In the genomic region with DNA sequence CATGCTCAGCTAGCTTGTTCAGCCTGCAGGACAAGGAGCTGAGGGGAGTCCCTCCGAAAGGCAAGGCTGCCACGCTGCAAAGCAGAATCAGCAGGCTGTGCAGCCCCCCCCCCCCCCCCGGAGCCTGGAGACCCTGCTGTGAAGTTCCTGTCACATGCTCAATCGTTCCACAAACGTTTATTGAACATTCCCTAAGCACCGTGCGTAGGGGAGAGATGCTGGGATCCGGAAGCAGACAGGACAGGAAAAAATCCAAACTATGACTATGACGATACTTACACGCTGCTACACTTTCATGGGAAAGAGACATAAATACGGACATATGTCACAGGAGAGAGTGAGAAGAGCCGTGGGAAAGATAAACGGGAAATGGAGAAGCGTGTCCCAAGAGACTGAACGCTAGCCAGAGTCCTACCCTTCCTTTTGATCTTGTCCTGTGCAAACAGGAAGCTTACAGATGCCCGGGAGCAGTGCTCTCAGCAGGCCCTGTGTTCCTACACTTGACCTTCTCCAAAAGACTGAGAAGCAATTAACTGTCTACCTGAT, we compare ENCODE assay signal across 9 mouse cellular contexts. TPM values are rescaled to one million over a fixed set of nuclear protein-coding genes. Genes with fewer than 3 reads are reported as not detected.
A peak's percentile ranks its signal among the peaks of the same experiment; 100 is the strongest.
DNase-seq lines count a peak whose midpoint lies in the region; ATAC-seq lines count a peak whose summit lies in the region.
"Had no signal": no experiment of that assay in that cellular context is flagged by ENCODE, and none has a peak within 500 bp of the region (broad histone marks: within the 10 kb centered on the region; RNA-seq: fewer than 3 reads in every experiment).

No protein-coding gene starts in this region.

- peak overlapping the region; percentile 30; the same call in 1 of the 2 replicates for H3K9ac ChIP-seq in lung, embryonic 16.5 days (ENCODE audit: low read length)

- H3K9me3 ChIP-seq in lung, embryonic 16.5 days (ENCODE audit: control insufficient read depth, low read length) = no peaks in the 10 kb centered on the region
- no peaks in the 10 kb centered on the region for H3K9me3 ChIP-seq in hindbrain, embryonic 10.5 days

- H3K36me3 ChIP-seq in lung, embryonic 16.5 days (ENCODE audit: control insufficient read depth, insufficient read depth, low read length) = no peaks in the 10 kb centered on the region
- no peaks in the 10 kb centered on the region for H3K36me3 ChIP-seq in hindbrain, embryonic 10.5 days

- peaks cover 17% of the 10 kb centered on the region; the same call in 1 of the 2 replicates for H3K4me1 ChIP-seq in lung, embryonic 16.5 days (replicated peaks; ENCODE audit: control insufficient read depth, insufficient read depth, low read length)
- H3K4me1 ChIP-seq in hindbrain, embryonic 10.5 days (replicated peaks) = peaks cover 70% of the 10 kb centered on the region

- peak overlapping the region; percentile 41 for H3K27ac ChIP-seq in lung, embryonic 16.5 days (ENCODE audit: low read length)
- H3K27ac ChIP-seq in hindbrain, embryonic 10.5 days = peak overlapping the region; percentile 76

- peak overlapping the region; percentile 23 for H3K4me3 ChIP-seq in lung, embryonic 16.5 days (ENCODE audit: low read length)
- H3K4me3 ChIP-seq in hindbrain, embryonic 10.5 days = peak overlapping the region; percentile 39

- no peaks in the 10 kb centered on the region for H3K27me3 ChIP-seq in lung, embryonic 16.5 days (ENCODE audit: control insufficient read depth, insufficient read depth, low read depth, low read length)
- H3K27me3 ChIP-seq in hindbrain, embryonic 10.5 days (ENCODE audit: insufficient read depth, poor library complexity, severe bottlenecking) = peaks cover 20% of the 10 kb centered on the region; the same call in 1 of the 2 replicates

- peak overlapping the region; percentile 51 for H3K4me2 ChIP-seq in lung, embryonic 16.5 days (ENCODE audit: low read depth, low read length)

- 3% methylated on average over 16 of the region's 16 CpGs for WGBS in lung, embryonic 16.5 days
- WGBS in hindbrain, embryonic 10.5 days = 8% methylated on average over 16 of the region's 16 CpGs

- ATAC-seq in lung, embryonic 16.5 days (ENCODE audit: low read depth) = peak; percentile 32
- ATAC-seq in erythroblast, adult 5-6 weeks (replicated peaks; ENCODE audit: low FRiP score, poor library complexity, severe bottlenecking) = no peak

- no peak for DNase-seq in lung, adult 18-20 months
- peak; percentile 66 for DNase-seq in hindbrain, embryonic 10.5 days (ENCODE audit: low spot score)
- DNase-seq in lung, postnatal 36 days = peak; percentile 54
- DNase-seq in cerebellum, adult 11 months = no peak
- DNase-seq in layer of hippocampus, postnatal 36 days = no peak
- DNase-seq in layer of hippocampus, postnatal 14 days (ENCODE audit: low spot score in 2 of 2) = no peak
- DNase-seq: kidney, postnatal 36 days had no signal

RNA-seq across cellular contexts. Expression of a gene that starts 5.0 kb away (rescaled TPM):
- 8.0 and 9.3 TPM in 2 replicates for polyA plus RNA-seq in lung, embryonic 16.5 days (2015; fragmentation: Nextera tagmentation; extraction: Ambion mirVana)
- 7.2 and 8.2 TPM in 2 replicates for polyA plus RNA-seq in hindbrain, embryonic 10.5 days (2016; fragmentation: Nextera tagmentation; extraction: Ambion mirVana)
- total RNA-seq in erythroblast, adult 5-6 weeks (2015; ENCODE audit: low replicate concordance) = 7.1 and 10.6 TPM in 2 replicates
- total RNA-seq in erythroblast, adult 5-6 weeks (2017; ENCODE audit: low replicate concordance) = 2.2 and 2.6 TPM in 2 replicates
- 10 to 100 TPM; 12.5 to 14.2 TPM for total RNA-seq in layer of hippocampus, postnatal 36 days (2021)
- total RNA-seq in layer of hippocampus, postnatal 14 days (2021) = 10 to 100 TPM; 13.7 to 16.1 TPM

RNA-seq across cellular contexts. Expression of a gene that starts 32.3 kb away (rescaled TPM):
- polyA plus RNA-seq in lung, embryonic 16.5 days (2015; fragmentation: Nextera tagmentation; extraction: Ambion mirVana) = 17.8 TPM in 2 replicates
- 19.0 and 22.7 TPM in 2 replicates for polyA plus RNA-seq in hindbrain, embryonic 10.5 days (2016; fragmentation: Nextera tagmentation; extraction: Ambion mirVana)
- 3.6 and 4.8 TPM in 2 replicates for total RNA-seq in erythroblast, adult 5-6 weeks (2015; ENCODE audit: low replicate concordance)
- total RNA-seq in erythroblast, adult 5-6 weeks (2017; ENCODE audit: low replicate concordance) = 7.8 and 10.2 TPM in 2 replicates
- 10 to 100 TPM; 26.2 to 27.3 TPM for total RNA-seq in layer of hippocampus, postnatal 36 days (2021)
- 10 to 100 TPM; 22.0 to 26.3 TPM for total RNA-seq in layer of hippocampus, postnatal 14 days (2021)

Comparison
In these comparisons a context has a peak if more than half of its experiments do, and no peak if none do; other contexts are left out.
1. DNase-seq: peak in hindbrain, embryonic 10.5 days (single experiment) and lung, postnatal 36 days (single experiment); none in lung, adult 18-20 months (0 of 2), cerebellum, adult 11 months (single experiment), layer of hippocampus, postnatal 36 days (0 of 2) and layer of hippocampus, postnatal 14 days (0 of 2).